Mouse (Mus musculus) lung, embryonic 15.5 days (tissue): ENCODE data around the gene Nphs1. TPM values are rescaled to one million over a fixed set of nuclear protein-coding genes. Genes with fewer than 3 reads are reported as not detected.
A peak's percentile ranks its signal among the peaks of the same experiment; 100 is the strongest.

Experiments used
- ATAC-seq: fragments of 200-750 bp; cut with Nextera tagmentation; 2 replicates; pipeline ENCODE4 v1.8.0; 2017; ENCODE audit warnings: moderate number of reproducible peaks, borderline replicate concordance; ENCODE audit not compliant: low FRiP score, low TSS enrichment; ENCODE audit errors: extremely low read depth
- H3K27ac ChIP-seq: fragments of 300-500 bp; sonication (generic); 2 replicates; pipeline ENCODE4 v1.5.1; 2015; ENCODE audit warnings: moderate library complexity, mild to moderate bottlenecking, inconsistent platforms
- H3K27me3 ChIP-seq: fragments of 300-500 bp; sonication (generic); 2 replicates; pipeline ENCODE4 v1.6.1; 2015; ENCODE audit warnings: inconsistent platforms
- H3K36me3 ChIP-seq: fragments of 300-500 bp; sonication (generic); 2 replicates; pipeline ENCODE4 v1.6.1; 2015; ENCODE audit warnings: inconsistent platforms
- H3K4me1 ChIP-seq: fragments of 300-500 bp; sonication (generic); 2 replicates; pipeline ENCODE4 v1.6.1; 2015; ENCODE audit warnings: inconsistent platforms
- H3K4me2 ChIP-seq: fragments of 300-500 bp; sonication (generic); 2 replicates; pipeline ENCODE4 v1.6.1; 2015; ENCODE audit warnings: inconsistent platforms, mild to moderate bottlenecking, moderate library complexity
- H3K4me3 ChIP-seq: fragments of 300-500 bp; sonication (generic); 2 replicates; pipeline ENCODE4 v1.5.1; 2015; ENCODE audit warnings: mild to moderate bottlenecking, inconsistent platforms
- H3K9ac ChIP-seq: fragments of 300-500 bp; sonication (generic); 2 replicates; pipeline ENCODE4 v1.6.1; 2015; ENCODE audit warnings: inconsistent platforms
- H3K9me3 ChIP-seq: fragments of 300-500 bp; sonication (generic); 2 replicates; pipeline ENCODE4 v1.6.1; 2016; ENCODE audit warnings: inconsistent platforms
- WGBS: fragments of 180-500 bp; shearing (Covaris S2); methylation state at CpG from one replicate; pipeline ENCODE4 v1.1.7; 2015; 5-methylcytosine and 5-hydroxymethylcytosine counted together
- polyA plus RNA-seq: library from polyadenylated mRNA; unstranded; fragments of >200 nt; fragmentation: Nextera tagmentation; extraction: Ambion mirVana; gene quantifications from 2 replicates; pipeline ENCODE4 v1.2.1, GENCODE M21; 2015

Gene Nphs1
- polyA plus RNA-seq, 1 experiment from 2014 or later: not detected

GRCm38 (mm10) chr7:30443696-30444095, 14.4 kb upstream of the Nphs1 start:
- Histone ChIP-seq H3K27me3 (peaks cover 22% of the 10 kb centered on the region), H3K4me3 (no peak overlapping the region), H3K27ac (no peak overlapping the region), H3K4me1 (peaks cover 21% of the 10 kb centered on the region), H3K4me2 (peak overlapping the region; percentile 87), H3K9ac (no peak overlapping the region), H3K9me3 (no peaks in the 10 kb centered on the region), H3K36me3 (no peaks in the 10 kb centered on the region)
- ATAC-seq: no peak
- 19% methylated on average over 9 of the region's 9 CpGs for WGBS

- Histone ChIP-seq H3K9ac (peak overlapping the region; percentile 49; the same call in 1 of the 2 replicates), H3K27ac (no peak overlapping the region), H3K27me3 (peaks cover 22% of the 10 kb centered on the region), H3K9me3 (no peaks in the 10 kb centered on the region), H3K36me3 (no peaks in the 10 kb centered on the region), H3K4me1 (peaks cover 21% of the 10 kb centered on the region), H3K4me2 (peak overlapping the region; percentile 87), H3K4me3 (peak overlapping the region; percentile 55)
- no peak for ATAC-seq
- 2% methylated on average over 38 of the region's 38 CpGs for WGBS
These were observed 13.8 kb upstream of the Nphs1 start for GRCm38 (mm10) chr7:30444154-30444970.

GRCm38 (mm10) chr7:30444971-30445751, 13.0 kb upstream of the Nphs1 start, which contains the start of gene Aplp1:
Gene Aplp1 (minus strand): TSS chr7:30445535.
- H3K9me3 ChIP-seq: no peaks in the 10 kb centered on the region
- ATAC-seq: peak; percentile 79
- H3K4me1 ChIP-seq: peaks cover 21% of the 10 kb centered on the region
- peaks cover 22% of the 10 kb centered on the region for H3K27me3 ChIP-seq
- no peak within 1 kb of the TSS for H3K27ac ChIP-seq
- H3K9ac ChIP-seq: peak within 1 kb of the TSS; percentile 49
- H3K36me3 ChIP-seq: no peaks in the 10 kb centered on the region
- H3K4me2 ChIP-seq: peak within 1 kb of the TSS; percentile 87
- peak within 1 kb of the TSS; percentile 55 for H3K4me3 ChIP-seq
- WGBS: under 1% methylated on average over 70 of the region's 72 CpGs

GRCm38 (mm10) chr7:30450241-30450640, 7.9 kb upstream of the Nphs1 start:
- peaks cover 49% of the 10 kb centered on the region for H3K27me3 ChIP-seq

GRCm38 (mm10) chr7:30453327-30453726, 4.8 kb upstream of the Nphs1 start:
- H3K27ac ChIP-seq: no peak overlapping the region
- H3K9ac ChIP-seq: no peak overlapping the region
- peak overlapping the region; percentile 30; the same call in 1 of the 2 replicates for H3K4me2 ChIP-seq
- no peak for ATAC-seq
- no peaks in the 10 kb centered on the region for H3K9me3 ChIP-seq
- 0 out of 2 replicates have a peak, but pooled peaks cover 3% of the 10 kb centered on the region for H3K4me1 ChIP-seq
- H3K36me3 ChIP-seq: no peaks in the 10 kb centered on the region
- peaks cover 69% of the 10 kb centered on the region for H3K27me3 ChIP-seq
- H3K4me3 ChIP-seq: no peak overlapping the region
- 19% methylated on average over 25 of the region's 25 CpGs for WGBS

More at GRCm38 (mm10) chr7:30450241-30450640, 7.9 kb upstream of the Nphs1 start:
- H3K27ac ChIP-seq: no peak overlapping the region
- no peak for ATAC-seq
- no peaks in the 10 kb centered on the region for H3K9me3 ChIP-seq
- 0 out of 2 replicates have a peak, but pooled peaks cover 7% of the 10 kb centered on the region for H3K4me1 ChIP-seq
- H3K4me2 ChIP-seq: no peak overlapping the region
- 64% methylated on average over 7 of the region's 7 CpGs for WGBS
- H3K36me3 ChIP-seq: no peaks in the 10 kb centered on the region
- H3K4me3 ChIP-seq: no peak overlapping the region
- H3K9ac ChIP-seq: no peak overlapping the region

GRCm38 (mm10) chr7:30453766-30454165, 4.3 kb upstream of the Nphs1 start:
- no peak overlapping the region for H3K27ac ChIP-seq
- H3K9me3 ChIP-seq: no peaks in the 10 kb centered on the region
- H3K36me3 ChIP-seq: no peaks in the 10 kb centered on the region
- 0 out of 2 replicates have a peak, but pooled peaks cover 3% of the 10 kb centered on the region for H3K4me1 ChIP-seq
- H3K9ac ChIP-seq: no peak overlapping the region
- WGBS: 2% methylated on average over 25 of the region's 25 CpGs
- ATAC-seq: no peak
- no peak overlapping the region for H3K4me3 ChIP-seq
- peaks cover 73% of the 10 kb centered on the region for H3K27me3 ChIP-seq
- peak overlapping the region; percentile 30; the same call in 1 of the 2 replicates for H3K4me2 ChIP-seq

- no peak overlapping the region; the same call in 1 of the 2 replicates for H3K4me2 ChIP-seq
- H3K9me3 ChIP-seq: no peaks in the 10 kb centered on the region
- H3K27ac ChIP-seq: no peak overlapping the region
- peaks cover 78% of the 10 kb centered on the region for H3K27me3 ChIP-seq
- H3K4me1 ChIP-seq: 0 out of 2 replicates have a peak, but pooled peaks cover 3% of the 10 kb centered on the region
- H3K9ac ChIP-seq: no peak overlapping the region
- no peaks in the 10 kb centered on the region for H3K36me3 ChIP-seq
- ATAC-seq: no peak
- 11% methylated on average over 6 of the region's 6 CpGs for WGBS
- H3K4me3 ChIP-seq: no peak overlapping the region
These were observed 3.9 kb upstream of the Nphs1 start for GRCm38 (mm10) chr7:30454259-30454658.

GRCm38 (mm10) chr7:30456487-30456886, 1.6 kb upstream of the Nphs1 start:
- Histone ChIP-seq H3K4me3 (no peak overlapping the region), H3K9me3 (no peaks in the 10 kb centered on the region), H3K9ac (no peak overlapping the region), H3K27ac (no peak overlapping the region), H3K27me3 (peaks cover 97% of the 10 kb centered on the region), H3K4me1 (0 out of 2 replicates have a peak, but pooled peaks cover 3% of the 10 kb centered on the region), H3K4me2 (no peak overlapping the region), H3K36me3 (no peaks in the 10 kb centered on the region)
- WGBS: 1% methylated on average over 9 of the region's 9 CpGs
- ATAC-seq: no peak

- Histone ChIP-seq H3K36me3 (no peaks in the 10 kb centered on the region), H3K4me2 (no peak overlapping the region), H3K4me3 (no peak overlapping the region), H3K9ac (no peak overlapping the region), H3K27ac (no peak overlapping the region), H3K4me1 (0 out of 2 replicates have a peak, but pooled peaks cover 3% of the 10 kb centered on the region), H3K27me3 (peaks cover 95% of the 10 kb centered on the region), H3K9me3 (no peaks in the 10 kb centered on the region)
- ATAC-seq: no peak
- WGBS: 1% methylated on average over 31 of the region's 31 CpGs
These were observed 1.0 kb upstream of the Nphs1 start for GRCm38 (mm10) chr7:30456911-30457628.

- Histone ChIP-seq H3K4me3 (no peak overlapping the region), H3K36me3 (no peaks in the 10 kb centered on the region), H3K27ac (no peak overlapping the region), H3K4me2 (no peak overlapping the region), H3K27me3 (peaks cover 96% of the 10 kb centered on the region), H3K9me3 (no peaks in the 10 kb centered on the region), H3K4me1 (no peaks in the 10 kb centered on the region), H3K9ac (no peak overlapping the region)
- WGBS: 30% methylated on average over 6 of the region's 6 CpGs
- ATAC-seq: no peak
These were observed 1.4 kb downstream of the Nphs1 start for GRCm38 (mm10) chr7:30459484-30459883.

- Histone ChIP-seq H3K27me3 (peaks cover 97% of the 10 kb centered on the region), H3K4me1 (no peaks in the 10 kb centered on the region), H3K4me2 (no peak overlapping the region), H3K9me3 (no peaks in the 10 kb centered on the region), H3K27ac (no peak overlapping the region), H3K4me3 (no peak overlapping the region), H3K36me3 (no peaks in the 10 kb centered on the region), H3K9ac (no peak overlapping the region)
- ATAC-seq: no peak
- 32% methylated on average over 7 of the region's 7 CpGs for WGBS
These were observed 5.5 kb downstream of the Nphs1 start for GRCm38 (mm10) chr7:30463568-30463967.
